Mouse (Mus musculus): ENCODE data around the gene Leprot. TPM values are rescaled to one million over a fixed set of nuclear protein-coding genes. Genes with fewer than 3 reads are reported as not detected.
A peak's percentile ranks its signal among the peaks of the same experiment; 100 is the strongest.

Leprot gene
- polyA plus RNA-seq, 1 experiment, result 33.3 TPM

DNA sequence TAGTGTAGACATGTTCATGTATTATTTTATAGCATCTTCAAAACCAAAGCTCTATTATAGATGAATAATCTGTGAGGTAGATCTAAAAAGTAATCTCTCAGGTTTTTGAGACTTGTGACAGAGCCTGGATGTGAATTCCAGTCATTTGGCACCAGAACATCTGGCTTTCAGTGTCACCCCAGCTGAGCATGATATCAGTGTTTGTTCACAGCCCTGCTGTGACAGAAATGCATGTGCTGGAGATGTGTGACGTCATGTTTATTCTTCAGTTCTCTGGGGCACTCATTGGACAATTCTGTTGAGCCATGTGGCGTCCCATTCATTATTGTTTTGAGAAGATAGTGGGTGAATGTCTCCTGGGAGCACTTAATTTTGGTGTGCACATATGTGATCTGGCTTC, 11.9 kb upstream of the Leprot start:
- 71% methylated on average over 2 of the region's 2 CpGs for WGBS
- TF ChIP-seq POLR2A (IDR thresholded peaks at IDR 0.05; ENCODE audit: borderline replicate concordance, insufficient read depth, low read length), result no peak
- no peak for TF ChIP-seq CTCF (IDR thresholded peaks at IDR 0.05; ENCODE audit: borderline replicate concordance, insufficient read depth, low read depth, low read length)
- DNase-seq, result no peak
- Histone ChIP-seq H3K4me1 (ENCODE audit: control insufficient read depth, insufficient read depth, low read length) (no peaks in the 10 kb centered on the region), H3K27ac (ENCODE audit: insufficient read depth, low read length) (no peak overlapping the region), H3K4me3 (replicated peaks; ENCODE audit: insufficient read depth, low read depth, low read length) (no peak overlapping the region), H3K27me3 (ENCODE audit: control insufficient read depth, insufficient read depth, low read length) (no peaks in the 10 kb centered on the region)

DNA sequence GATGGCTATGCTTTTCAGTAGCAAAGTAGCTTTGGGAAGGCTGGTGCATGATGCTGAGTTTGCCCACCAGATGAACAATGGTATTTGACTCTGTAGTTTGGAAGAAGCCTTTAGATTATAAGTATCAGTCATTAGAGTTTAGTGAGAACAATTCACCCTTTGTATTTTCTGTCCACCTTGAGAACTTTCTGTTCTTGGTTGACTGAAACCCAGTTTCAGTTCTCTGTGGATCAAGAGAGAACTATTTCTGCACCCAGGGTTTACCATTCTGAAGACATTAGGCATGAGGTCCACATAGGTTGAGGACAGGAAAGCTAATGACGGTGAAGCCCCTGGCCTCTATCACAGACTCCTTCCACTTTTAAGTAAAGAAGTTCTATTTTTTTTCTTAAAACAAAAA, 10.0 kb upstream of the Leprot start:
- H3K27ac ChIP-seq (ENCODE audit: insufficient read depth, low read length), result no peak overlapping the region
- WGBS, result 95% methylated on average over 1 of the region's 1 CpGs
- no peak for DNase-seq
- H3K4me1 ChIP-seq (ENCODE audit: control insufficient read depth, insufficient read depth, low read length), result no peaks in the 10 kb centered on the region
- no peaks in the 10 kb centered on the region for H3K27me3 ChIP-seq (ENCODE audit: control insufficient read depth, insufficient read depth, low read length)
- H3K4me3 ChIP-seq (replicated peaks; ENCODE audit: insufficient read depth, low read depth, low read length), result no peak overlapping the region
- no peak for TF ChIP-seq POLR2A (IDR thresholded peaks at IDR 0.05; ENCODE audit: borderline replicate concordance, insufficient read depth, low read length)
- no peak for TF ChIP-seq CTCF (IDR thresholded peaks at IDR 0.05; ENCODE audit: borderline replicate concordance, insufficient read depth, low read depth, low read length)

DNA sequence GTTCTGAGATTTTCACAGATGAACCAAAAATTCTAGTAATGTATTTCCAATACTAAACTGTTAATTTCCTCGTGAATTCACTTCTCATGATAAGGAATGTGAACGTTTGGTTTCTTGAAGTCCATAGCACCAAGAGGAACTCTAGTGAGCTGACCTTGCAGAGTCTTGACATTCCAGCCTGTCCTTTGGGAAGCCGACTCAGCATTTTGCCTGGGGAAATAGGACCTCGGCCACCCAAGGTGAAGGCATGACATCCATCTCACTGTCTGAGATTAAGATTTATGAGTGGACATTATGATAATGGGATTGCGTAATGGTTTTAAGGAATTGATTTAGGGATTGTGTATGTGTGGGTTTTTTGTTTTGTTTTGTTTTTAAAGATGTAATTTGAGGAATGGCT, 6.9 kb upstream of the Leprot start:
- 87% methylated on average over 5 of the region's 5 CpGs for WGBS
- no peak for TF ChIP-seq CTCF (IDR thresholded peaks at IDR 0.05; ENCODE audit: borderline replicate concordance, insufficient read depth, low read depth, low read length)
- no peak for TF ChIP-seq POLR2A (IDR thresholded peaks at IDR 0.05; ENCODE audit: borderline replicate concordance, insufficient read depth, low read length)
- no peak overlapping the region for H3K27ac ChIP-seq (ENCODE audit: insufficient read depth, low read length)
- H3K27me3 ChIP-seq (ENCODE audit: control insufficient read depth, insufficient read depth, low read length), result no peaks in the 10 kb centered on the region
- no peak for DNase-seq
- H3K4me1 ChIP-seq (ENCODE audit: control insufficient read depth, insufficient read depth, low read length), result no peaks in the 10 kb centered on the region
- H3K4me3 ChIP-seq (replicated peaks; ENCODE audit: insufficient read depth, low read depth, low read length), result no peak overlapping the region

DNA sequence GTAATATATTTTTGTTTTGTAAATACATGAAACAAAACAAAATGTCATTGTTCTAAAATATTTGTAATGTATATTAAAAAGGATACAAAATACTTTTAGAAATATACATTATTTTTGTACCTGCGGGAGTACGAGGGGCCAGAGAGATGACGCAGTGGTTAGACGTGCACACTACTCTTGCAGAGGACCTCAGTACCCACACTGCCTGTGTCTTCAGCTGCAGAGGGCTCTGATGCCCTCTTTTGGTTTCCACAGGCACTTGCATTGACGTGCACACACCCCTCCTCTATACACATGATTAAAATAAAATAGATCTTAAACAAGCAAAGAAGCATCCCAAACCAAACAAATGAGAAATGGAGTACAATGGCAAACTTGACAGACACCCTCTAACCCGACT, 4.8 kb upstream of the Leprot start:
- WGBS, result 79% methylated on average over 6 of the region's 6 CpGs

DNA sequence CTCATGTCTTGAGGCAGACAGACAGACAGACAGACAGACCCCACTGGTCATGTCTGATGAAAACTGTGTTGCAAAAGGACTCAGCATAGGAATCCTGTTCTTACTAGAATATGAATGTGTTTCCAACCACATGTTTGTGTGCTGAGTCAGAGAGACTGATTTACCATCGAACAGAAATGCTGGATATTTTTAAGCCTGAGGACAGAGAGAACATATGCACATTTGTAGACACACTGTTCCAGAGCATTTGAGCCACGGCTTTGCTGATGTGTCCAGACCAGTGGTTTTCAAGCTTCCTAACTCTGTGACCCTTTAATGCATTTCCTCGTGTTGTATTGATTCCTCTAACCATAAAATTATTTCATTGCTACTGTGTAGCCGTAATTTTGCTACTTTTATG, 4.3 kb upstream of the Leprot start:
- no peak overlapping the region for H3K27ac ChIP-seq (ENCODE audit: insufficient read depth, low read length)
- no peaks in the 10 kb centered on the region for H3K4me1 ChIP-seq (ENCODE audit: control insufficient read depth, insufficient read depth, low read length)
- H3K4me3 ChIP-seq (replicated peaks; ENCODE audit: insufficient read depth, low read depth, low read length), result no peak overlapping the region
- TF ChIP-seq CTCF (IDR thresholded peaks at IDR 0.05; ENCODE audit: borderline replicate concordance, insufficient read depth, low read depth, low read length), result no peak
- no peak for TF ChIP-seq POLR2A (IDR thresholded peaks at IDR 0.05; ENCODE audit: borderline replicate concordance, insufficient read depth, low read length)
- no peak for DNase-seq
- 81% methylated on average over 4 of the region's 4 CpGs for WGBS
- H3K27me3 ChIP-seq (ENCODE audit: control insufficient read depth, insufficient read depth, low read length), result no peaks in the 10 kb centered on the region

More for the DNA sequence above, 4.8 kb upstream of the Leprot start:
- no peak for TF ChIP-seq POLR2A (IDR thresholded peaks at IDR 0.05; ENCODE audit: borderline replicate concordance, insufficient read depth, low read length)
- TF ChIP-seq CTCF (IDR thresholded peaks at IDR 0.05; ENCODE audit: borderline replicate concordance, insufficient read depth, low read depth, low read length), result peak; percentile 27; the same call in 1 of the 2 replicates
- Histone ChIP-seq H3K27ac (ENCODE audit: insufficient read depth, low read length) (no peak overlapping the region), H3K27me3 (ENCODE audit: control insufficient read depth, insufficient read depth, low read length) (no peaks in the 10 kb centered on the region), H3K4me1 (ENCODE audit: control insufficient read depth, insufficient read depth, low read length) (no peaks in the 10 kb centered on the region), H3K4me3 (replicated peaks; ENCODE audit: insufficient read depth, low read depth, low read length) (no peak overlapping the region)
- DNase-seq, result no peak

DNA sequence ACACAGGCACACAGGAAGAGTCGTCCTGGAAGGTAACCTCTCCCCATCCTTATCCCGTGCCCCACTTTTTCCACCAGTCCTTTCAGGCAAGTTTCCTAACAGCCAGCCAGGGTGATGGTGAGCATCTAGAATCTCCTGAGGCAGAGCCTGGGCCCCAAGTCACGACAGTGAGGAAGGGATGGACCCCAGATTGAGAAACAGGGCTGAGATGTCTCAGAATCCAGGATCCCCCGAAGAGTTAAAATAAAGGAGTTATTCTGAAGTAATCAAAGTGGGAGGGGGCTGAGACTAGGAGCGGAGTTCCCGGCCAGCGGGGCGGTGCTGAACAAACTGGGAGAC, 692 bp upstream of the Leprot start:
- peak overlapping the region; percentile 18; the same call in 1 of the 2 replicates for H3K27ac ChIP-seq (ENCODE audit: insufficient read depth, low read length)
- under 1% methylated on average over 8 of the region's 8 CpGs for WGBS
- H3K4me1 ChIP-seq (ENCODE audit: control insufficient read depth, insufficient read depth, low read length), result no peaks in the 10 kb centered on the region
- no peak for TF ChIP-seq POLR2A (IDR thresholded peaks at IDR 0.05; ENCODE audit: borderline replicate concordance, insufficient read depth, low read length)
- no peak for TF ChIP-seq CTCF (IDR thresholded peaks at IDR 0.05; ENCODE audit: borderline replicate concordance, insufficient read depth, low read depth, low read length)
- no peak for DNase-seq
- H3K27me3 ChIP-seq (ENCODE audit: control insufficient read depth, insufficient read depth, low read length), result no peaks in the 10 kb centered on the region
- peak overlapping the region; percentile 85 for H3K4me3 ChIP-seq (replicated peaks; ENCODE audit: insufficient read depth, low read depth, low read length)

DNA sequence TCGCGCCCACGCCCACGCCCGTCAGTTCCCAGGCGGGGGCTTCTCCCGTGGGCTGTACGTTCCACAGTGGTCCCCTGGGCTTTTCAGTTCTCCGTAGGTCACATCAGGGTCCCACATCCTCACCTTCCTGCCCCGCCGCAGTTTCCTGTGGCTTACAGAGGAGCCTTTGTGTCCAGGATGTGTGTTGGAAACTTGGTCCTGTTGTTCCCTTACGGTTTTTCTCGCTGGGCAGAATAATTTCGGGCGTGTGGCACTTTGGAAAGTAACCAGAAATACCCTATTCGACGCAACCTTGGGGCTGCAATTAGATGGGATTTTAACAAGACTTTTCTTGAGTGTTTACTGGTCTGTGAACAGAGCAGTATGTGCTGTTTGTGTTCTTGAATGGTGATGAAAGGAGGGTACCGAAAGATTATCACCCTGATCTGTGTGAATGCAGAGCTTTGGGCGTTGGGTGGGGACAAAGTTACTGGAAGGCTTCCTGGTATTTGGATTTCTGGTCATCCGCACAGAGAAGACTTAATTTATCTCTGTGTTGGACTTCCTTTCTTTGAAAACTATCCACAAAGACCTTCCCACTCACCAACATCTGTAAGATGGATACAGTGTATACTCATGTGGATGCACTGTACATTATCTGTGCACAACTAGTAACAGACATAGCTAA, 591 bp downstream of the Leprot start:
- peak overlapping the region; percentile 75 for H3K27ac ChIP-seq (ENCODE audit: insufficient read depth, low read length)
- no peaks in the 10 kb centered on the region for H3K4me1 ChIP-seq (ENCODE audit: control insufficient read depth, insufficient read depth, low read length)
- H3K4me3 ChIP-seq (replicated peaks; ENCODE audit: insufficient read depth, low read depth, low read length), result peak overlapping the region; percentile 85
- no peaks in the 10 kb centered on the region for H3K27me3 ChIP-seq (ENCODE audit: control insufficient read depth, insufficient read depth, low read length)
- DNase-seq, result no peak
- TF ChIP-seq CTCF (IDR thresholded peaks at IDR 0.05; ENCODE audit: borderline replicate concordance, insufficient read depth, low read depth, low read length) (no peak), POLR2A (IDR thresholded peaks at IDR 0.05; ENCODE audit: borderline replicate concordance, insufficient read depth, low read length) (no peak)
- under 1% methylated on average over 20 of the region's 20 CpGs for WGBS

DNA sequence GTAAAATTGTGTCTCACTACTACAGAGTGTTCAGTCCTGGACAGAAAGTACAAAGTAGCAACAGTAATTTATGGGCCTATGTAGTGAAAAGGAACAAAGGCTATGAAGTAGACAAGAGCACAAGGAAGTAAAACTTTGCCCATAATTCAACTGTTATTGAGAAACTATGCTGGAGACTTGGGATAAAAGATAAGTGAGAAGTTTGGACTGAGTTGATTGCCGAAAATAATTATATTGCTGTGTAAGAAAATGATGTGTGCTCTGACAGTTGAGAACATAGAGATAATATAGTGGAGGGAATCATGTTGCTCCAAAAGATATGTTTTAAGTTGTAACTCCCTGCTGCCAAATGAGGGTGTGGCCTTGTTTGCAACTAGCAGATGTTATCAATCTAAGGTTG, 1.2 kb downstream of the Leprot start:
- TF ChIP-seq CTCF (IDR thresholded peaks at IDR 0.05; ENCODE audit: borderline replicate concordance, insufficient read depth, low read depth, low read length), result no peak
- no peak for TF ChIP-seq POLR2A (IDR thresholded peaks at IDR 0.05; ENCODE audit: borderline replicate concordance, insufficient read depth, low read length)
- H3K27me3 ChIP-seq (ENCODE audit: control insufficient read depth, insufficient read depth, low read length), result no peaks in the 10 kb centered on the region
- no peaks in the 10 kb centered on the region for H3K4me1 ChIP-seq (ENCODE audit: control insufficient read depth, insufficient read depth, low read length)
- 88% methylated on average over 1 of the region's 1 CpGs for WGBS
- DNase-seq, result no peak
- no peak overlapping the region for H3K4me3 ChIP-seq (replicated peaks; ENCODE audit: insufficient read depth, low read depth, low read length)
- H3K27ac ChIP-seq (ENCODE audit: insufficient read depth, low read length), result no peak overlapping the region
